Mouse (Mus musculus): ENCODE measurements at regions not wholly inside any gene's neighbourhood (a gene's known extent, or its start where the extent isn't known, plus 50 kb on each side); places are given as distances from the start of the nearest gene placed in this dataset.

DNA sequence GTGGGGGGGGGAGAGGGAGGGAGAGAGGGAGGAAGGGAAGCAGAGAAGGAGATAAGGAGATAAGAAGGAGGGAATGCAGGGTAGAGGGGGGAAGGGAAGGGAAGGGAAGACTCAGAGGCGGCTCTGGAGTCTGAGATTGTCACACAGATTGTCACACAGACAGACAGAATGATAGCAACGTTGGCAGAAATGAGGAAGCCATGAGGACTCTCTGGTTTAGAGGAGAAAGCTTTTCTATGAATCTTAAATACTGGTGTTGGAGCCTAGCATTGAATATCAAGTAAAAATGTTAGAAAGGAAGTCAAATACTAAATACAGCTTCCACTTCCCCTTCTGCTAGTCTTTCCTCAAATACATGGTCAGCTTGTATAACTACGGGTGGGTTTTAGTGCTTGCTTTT, 174.4 kb upstream of the Rbms1 start:
- H3K36me3 ChIP-seq (ENCODE audit: control insufficient read depth, insufficient read depth, low read length) = no peaks in the 10 kb centered on the region
- no peak overlapping the region for H3K27ac ChIP-seq (replicated peaks; ENCODE audit: low read depth, low read length)
- H3K9me3 ChIP-seq (ENCODE audit: control insufficient read depth, low read length) = no peaks in the 10 kb centered on the region
- H3K4me3 ChIP-seq (ENCODE audit: low read depth, low read length) = no peak overlapping the region
- no peak overlapping the region for H3K9ac ChIP-seq (ENCODE audit: low read depth, low read length)
- ATAC-seq (ENCODE audit: low read depth) = no peak
- no peak overlapping the region for H3K4me2 ChIP-seq (ENCODE audit: low read depth, low read length)
- peaks cover 16% of the 10 kb centered on the region for H3K4me1 ChIP-seq (ENCODE audit: control insufficient read depth, insufficient read depth, low read length)
- WGBS = 60% methylated on average over 3 of the region's 3 CpGs
- no peaks in the 10 kb centered on the region for H3K27me3 ChIP-seq (replicated peaks; ENCODE audit: control insufficient read depth, insufficient read depth, low read length)
- DNase-seq (ENCODE audit: low spot score) = no peak

DNA sequence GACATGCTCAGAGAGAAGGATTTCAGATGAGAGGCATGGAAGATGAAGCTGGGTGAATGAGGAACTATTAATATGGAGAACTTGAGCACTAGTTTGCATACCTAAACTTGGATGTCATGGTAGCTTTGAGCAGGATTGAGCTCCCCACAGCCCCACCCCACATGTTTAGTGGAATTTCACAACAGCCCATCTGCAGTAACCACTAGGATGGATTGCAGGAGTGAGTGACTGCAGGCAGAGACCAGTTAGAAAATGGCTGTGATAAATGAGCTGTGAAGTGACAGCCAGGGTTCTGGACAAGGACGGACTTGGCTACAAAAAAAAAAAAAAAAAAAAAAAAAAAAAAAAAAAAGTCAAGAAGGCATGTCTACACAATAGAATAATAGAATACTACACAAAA, 173.9 kb upstream of the Rbms1 start:
- Histone ChIP-seq H3K27ac (replicated peaks; ENCODE audit: low read depth, low read length) (no peak overlapping the region), H3K9ac (ENCODE audit: low read depth, low read length) (no peak overlapping the region), H3K9me3 (ENCODE audit: control insufficient read depth, low read length) (no peaks in the 10 kb centered on the region), H3K4me1 (ENCODE audit: control insufficient read depth, insufficient read depth, low read length) (peaks cover 16% of the 10 kb centered on the region), H3K4me3 (ENCODE audit: low read depth, low read length) (no peak overlapping the region), H3K4me2 (ENCODE audit: low read depth, low read length) (no peak overlapping the region), H3K36me3 (ENCODE audit: control insufficient read depth, insufficient read depth, low read length) (no peaks in the 10 kb centered on the region), H3K27me3 (replicated peaks; ENCODE audit: control insufficient read depth, insufficient read depth, low read length) (no peaks in the 10 kb centered on the region)
- ATAC-seq (ENCODE audit: low read depth) = no peak
- DNase-seq (ENCODE audit: low spot score) = no peak
- 30% methylated on average over 1 of the region's 1 CpGs for WGBS

DNA sequence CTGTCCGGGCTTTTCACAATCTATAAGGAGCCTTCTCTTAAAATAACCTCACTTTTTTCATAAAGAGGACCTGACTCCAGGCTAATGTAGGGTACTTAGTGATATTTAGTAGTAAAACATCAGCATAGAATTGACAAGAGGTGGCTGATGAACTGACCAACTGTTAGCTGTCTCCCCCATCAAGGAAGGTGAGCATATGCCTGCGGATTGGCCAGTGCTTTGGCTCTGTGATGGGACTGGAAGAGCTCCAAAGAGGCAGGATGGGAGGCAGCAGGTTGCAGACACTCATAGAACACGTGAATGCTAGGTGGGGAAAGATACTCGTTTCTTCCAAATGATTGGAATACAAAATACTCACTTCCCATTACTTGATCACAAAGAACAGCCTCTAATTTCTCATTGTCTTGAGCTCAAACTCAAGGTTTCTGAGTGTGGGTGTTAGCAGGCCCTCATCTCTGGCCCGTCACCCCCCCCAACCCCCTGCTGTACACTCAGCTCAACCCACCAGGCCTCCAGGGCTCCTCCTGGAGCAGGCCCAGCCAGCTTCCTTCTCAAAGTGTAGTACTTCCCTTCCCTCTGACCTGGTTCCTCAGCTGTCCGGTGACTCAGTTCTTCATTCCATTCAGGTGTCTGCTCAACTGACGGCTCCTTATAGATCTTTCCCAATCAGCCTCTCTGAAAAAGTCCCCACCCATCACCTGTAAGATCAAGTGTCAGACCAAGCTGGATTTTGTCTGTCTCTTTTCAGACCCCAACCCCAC, 160.2 kb upstream of the Rbms1 start:
- Histone ChIP-seq H3K27me3 (replicated peaks; ENCODE audit: control insufficient read depth, insufficient read depth, low read length) (no peaks in the 10 kb centered on the region), H3K9ac (ENCODE audit: low read depth, low read length) (no peak overlapping the region), H3K27ac (replicated peaks; ENCODE audit: low read depth, low read length) (no peak overlapping the region), H3K9me3 (ENCODE audit: control insufficient read depth, low read length) (no peaks in the 10 kb centered on the region), H3K4me2 (ENCODE audit: low read depth, low read length) (no peak overlapping the region), H3K4me1 (ENCODE audit: control insufficient read depth, insufficient read depth, low read length) (no peaks in the 10 kb centered on the region), H3K4me3 (ENCODE audit: low read depth, low read length) (no peak overlapping the region), H3K36me3 (ENCODE audit: control insufficient read depth, insufficient read depth, low read length) (no peaks in the 10 kb centered on the region)
- WGBS = 83% methylated on average over 7 of the region's 7 CpGs
- ATAC-seq (ENCODE audit: low read depth) = no peak
- DNase-seq (ENCODE audit: low spot score) = no peak

DNA sequence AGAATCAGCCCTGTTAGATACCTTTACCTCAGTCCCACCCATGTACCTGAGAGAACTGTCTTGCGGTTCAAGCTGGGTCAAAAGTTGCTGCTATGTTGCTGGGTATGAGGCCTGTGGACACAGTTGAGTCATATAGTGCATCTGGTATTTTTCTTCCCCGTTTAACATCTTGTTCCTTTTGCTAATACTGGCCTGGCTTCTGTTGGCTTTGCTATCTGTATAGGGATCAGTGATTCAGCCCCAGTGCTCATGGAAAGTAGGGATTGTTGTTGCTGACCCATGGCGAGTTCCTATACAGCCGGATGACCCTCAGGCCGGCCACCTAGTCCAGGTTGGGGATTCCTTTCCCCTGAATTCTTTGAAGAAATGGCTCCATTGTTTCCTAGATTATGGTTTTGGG, 158.3 kb upstream of the Rbms1 start:
- H3K27me3 ChIP-seq (replicated peaks; ENCODE audit: control insufficient read depth, insufficient read depth, low read length) = no peaks in the 10 kb centered on the region
- no peak overlapping the region for H3K27ac ChIP-seq (replicated peaks; ENCODE audit: low read depth, low read length)
- H3K9ac ChIP-seq (ENCODE audit: low read depth, low read length) = no peak overlapping the region
- DNase-seq (ENCODE audit: low spot score) (no peak), ATAC-seq (ENCODE audit: low read depth) (no peak)
- H3K9me3 ChIP-seq (ENCODE audit: control insufficient read depth, low read length) = no peaks in the 10 kb centered on the region
- no peaks in the 10 kb centered on the region for H3K4me1 ChIP-seq (ENCODE audit: control insufficient read depth, insufficient read depth, low read length)
- WGBS = 84% methylated on average over 5 of the region's 5 CpGs
- no peak overlapping the region for H3K4me2 ChIP-seq (ENCODE audit: low read depth, low read length)
- no peak overlapping the region for H3K4me3 ChIP-seq (ENCODE audit: low read depth, low read length)
- H3K36me3 ChIP-seq (ENCODE audit: control insufficient read depth, insufficient read depth, low read length) = no peaks in the 10 kb centered on the region

DNA sequence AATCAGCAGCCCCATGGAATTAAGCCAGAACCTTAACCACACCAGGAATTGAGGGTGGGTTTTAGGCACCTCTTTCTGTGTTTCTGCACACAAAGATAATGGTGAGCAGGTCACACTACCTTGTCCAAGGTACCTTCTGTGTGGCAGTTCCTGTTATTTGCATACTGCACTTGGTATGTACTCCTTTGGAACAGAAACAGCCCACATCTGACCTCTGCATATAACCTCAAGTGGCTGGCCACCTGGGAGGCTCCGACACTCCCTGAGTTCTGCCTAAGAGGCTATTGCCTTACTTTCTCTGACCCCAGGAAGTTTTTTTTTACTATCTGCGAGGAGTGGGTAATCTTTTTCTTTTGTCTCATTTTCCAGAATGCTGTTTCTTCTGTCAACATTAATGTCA, 151.6 kb upstream of the Rbms1 start:
- Histone ChIP-seq H3K36me3 (ENCODE audit: control insufficient read depth, insufficient read depth, low read length) (no peaks in the 10 kb centered on the region), H3K4me1 (ENCODE audit: control insufficient read depth, insufficient read depth, low read length) (no peaks in the 10 kb centered on the region), H3K27me3 (replicated peaks; ENCODE audit: control insufficient read depth, insufficient read depth, low read length) (no peaks in the 10 kb centered on the region), H3K9me3 (ENCODE audit: control insufficient read depth, low read length) (no peaks in the 10 kb centered on the region), H3K4me3 (ENCODE audit: low read depth, low read length) (no peak overlapping the region), H3K27ac (replicated peaks; ENCODE audit: low read depth, low read length) (no peak overlapping the region), H3K9ac (ENCODE audit: low read depth, low read length) (no peak overlapping the region), H3K4me2 (ENCODE audit: low read depth, low read length) (no peak overlapping the region)
- WGBS = 44% methylated on average over 2 of the region's 2 CpGs
- ATAC-seq (ENCODE audit: low read depth) (no peak), DNase-seq (ENCODE audit: low spot score) (no peak)

DNA sequence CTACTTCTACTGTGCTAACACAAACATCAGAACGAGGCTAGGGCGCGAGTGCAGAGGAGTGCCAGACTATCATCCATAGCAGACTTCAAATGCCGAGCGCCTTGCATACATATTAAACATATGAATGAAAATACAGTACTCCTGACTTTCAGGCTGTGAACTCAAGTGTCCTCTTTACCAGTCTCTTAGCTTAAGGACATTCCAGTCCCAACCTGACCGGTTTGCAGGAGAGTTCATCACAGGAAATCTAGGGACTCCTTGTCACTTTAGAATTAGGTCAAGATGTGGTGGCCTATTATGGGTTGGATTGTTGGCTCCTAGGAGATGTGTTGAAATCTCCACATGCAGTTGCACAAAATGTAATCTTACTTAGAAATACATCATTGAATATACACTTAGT, 150.9 kb upstream of the Rbms1 start:
- DNase-seq (ENCODE audit: low spot score) (no peak), ATAC-seq (ENCODE audit: low read depth) (no peak)
- Histone ChIP-seq H3K4me2 (ENCODE audit: low read depth, low read length) (no peak overlapping the region), H3K9ac (ENCODE audit: low read depth, low read length) (no peak overlapping the region), H3K4me1 (ENCODE audit: control insufficient read depth, insufficient read depth, low read length) (no peaks in the 10 kb centered on the region), H3K9me3 (ENCODE audit: control insufficient read depth, low read length) (no peaks in the 10 kb centered on the region), H3K27me3 (replicated peaks; ENCODE audit: control insufficient read depth, insufficient read depth, low read length) (no peaks in the 10 kb centered on the region), H3K36me3 (ENCODE audit: control insufficient read depth, insufficient read depth, low read length) (no peaks in the 10 kb centered on the region), H3K4me3 (ENCODE audit: low read depth, low read length) (no peak overlapping the region), H3K27ac (replicated peaks; ENCODE audit: low read depth, low read length) (no peak overlapping the region)
- WGBS = 84% methylated on average over 6 of the region's 6 CpGs

DNA sequence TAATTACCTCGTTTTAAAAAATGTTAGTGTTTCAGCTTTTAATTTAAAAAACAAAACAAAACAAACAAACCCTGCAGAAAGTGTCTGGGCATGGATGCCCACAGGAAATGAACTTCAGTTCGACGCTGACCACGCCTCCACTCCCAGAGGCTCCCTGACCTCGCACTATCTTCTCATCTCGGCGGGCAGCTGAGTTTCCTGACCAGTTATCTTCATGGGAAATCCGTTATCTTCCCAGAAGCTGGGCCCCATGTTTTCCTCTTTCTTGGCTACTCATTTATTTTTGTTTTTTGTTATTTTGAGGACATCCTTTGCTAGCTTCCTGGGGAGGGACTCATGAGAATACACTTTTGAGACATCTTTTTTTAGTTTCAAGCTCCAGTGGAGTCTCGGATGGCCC, 147.6 kb upstream of the Rbms1 start:
- H3K9me3 ChIP-seq (ENCODE audit: control insufficient read depth, low read length) = no peaks in the 10 kb centered on the region
- H3K27ac ChIP-seq (replicated peaks; ENCODE audit: low read depth, low read length) = no peak overlapping the region
- H3K4me3 ChIP-seq (ENCODE audit: low read depth, low read length) = no peak overlapping the region
- ATAC-seq (ENCODE audit: low read depth) = no peak
- no peak overlapping the region for H3K4me2 ChIP-seq (ENCODE audit: low read depth, low read length)
- H3K9ac ChIP-seq (ENCODE audit: low read depth, low read length) = no peak overlapping the region
- no peaks in the 10 kb centered on the region for H3K4me1 ChIP-seq (ENCODE audit: control insufficient read depth, insufficient read depth, low read length)
- no peak for DNase-seq (ENCODE audit: low spot score)
- 49% methylated on average over 9 of the region's 9 CpGs for WGBS
- no peaks in the 10 kb centered on the region for H3K36me3 ChIP-seq (ENCODE audit: control insufficient read depth, insufficient read depth, low read length)
- H3K27me3 ChIP-seq (replicated peaks; ENCODE audit: control insufficient read depth, insufficient read depth, low read length) = no peaks in the 10 kb centered on the region

DNA sequence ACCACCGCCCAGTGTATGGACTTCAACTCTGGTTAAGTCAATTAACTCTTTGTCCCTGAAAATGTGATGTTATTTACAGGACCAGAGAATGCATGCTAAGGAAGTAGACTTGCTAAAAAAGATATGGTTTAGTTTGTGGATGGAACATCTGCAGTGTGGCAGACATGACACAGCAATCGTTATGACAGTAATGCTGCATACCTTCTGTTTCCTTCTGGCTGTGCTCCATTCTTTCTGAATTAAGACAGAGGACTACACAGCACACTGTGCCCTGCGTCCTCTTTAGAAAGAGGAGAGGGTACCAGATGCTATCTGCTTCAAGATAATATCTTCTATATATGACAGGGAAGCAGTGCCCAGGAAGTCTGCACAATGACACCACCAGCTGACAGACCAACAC, 146.6 kb upstream of the Rbms1 start:
- DNase-seq (ENCODE audit: low spot score) (no peak), ATAC-seq (ENCODE audit: low read depth) (no peak)
- H3K9me3 ChIP-seq (ENCODE audit: control insufficient read depth, low read length) = no peaks in the 10 kb centered on the region
- no peaks in the 10 kb centered on the region for H3K4me1 ChIP-seq (ENCODE audit: control insufficient read depth, insufficient read depth, low read length)
- H3K4me3 ChIP-seq (ENCODE audit: low read depth, low read length) = no peak overlapping the region
- no peak overlapping the region for H3K9ac ChIP-seq (ENCODE audit: low read depth, low read length)
- 59% methylated on average over 3 of the region's 3 CpGs for WGBS
- no peaks in the 10 kb centered on the region for H3K36me3 ChIP-seq (ENCODE audit: control insufficient read depth, insufficient read depth, low read length)
- H3K27me3 ChIP-seq (replicated peaks; ENCODE audit: control insufficient read depth, insufficient read depth, low read length) = no peaks in the 10 kb centered on the region
- H3K4me2 ChIP-seq (ENCODE audit: low read depth, low read length) = no peak overlapping the region
- no peak overlapping the region for H3K27ac ChIP-seq (replicated peaks; ENCODE audit: low read depth, low read length)

DNA sequence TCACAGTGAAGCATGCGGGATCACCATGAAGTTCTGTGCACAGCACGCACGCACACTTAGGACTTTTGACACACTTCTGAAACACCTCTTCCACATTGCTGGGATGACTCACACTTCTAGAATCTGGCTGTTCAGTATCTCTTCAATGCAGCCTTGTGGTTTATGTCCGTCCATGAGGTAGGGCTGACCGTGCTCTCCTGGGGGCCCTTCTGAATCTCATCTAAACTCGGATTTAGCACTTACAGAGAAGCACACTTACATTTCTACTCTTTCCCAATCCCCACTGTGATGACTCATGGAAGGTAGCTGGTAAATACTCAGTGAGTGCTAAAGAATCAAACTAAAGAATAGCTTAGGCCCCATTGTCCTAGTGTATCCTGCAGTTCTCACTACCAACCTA, 142.2 kb upstream of the Rbms1 start:
- ATAC-seq (ENCODE audit: low read depth) (no peak), DNase-seq (ENCODE audit: low spot score) (no peak)
- no peaks in the 10 kb centered on the region for H3K9me3 ChIP-seq (ENCODE audit: control insufficient read depth, low read length)
- no peak overlapping the region for H3K9ac ChIP-seq (ENCODE audit: low read depth, low read length)
- H3K4me1 ChIP-seq (ENCODE audit: control insufficient read depth, insufficient read depth, low read length) = no peaks in the 10 kb centered on the region
- no peaks in the 10 kb centered on the region for H3K36me3 ChIP-seq (ENCODE audit: control insufficient read depth, insufficient read depth, low read length)
- no peak overlapping the region for H3K27ac ChIP-seq (replicated peaks; ENCODE audit: low read depth, low read length)
- H3K27me3 ChIP-seq (replicated peaks; ENCODE audit: control insufficient read depth, insufficient read depth, low read length) = no peaks in the 10 kb centered on the region
- 84% methylated on average over 6 of the region's 6 CpGs for WGBS
- no peak overlapping the region for H3K4me2 ChIP-seq (ENCODE audit: low read depth, low read length)
- no peak overlapping the region for H3K4me3 ChIP-seq (ENCODE audit: low read depth, low read length)

Data from embryonic facial prominence, embryonic 14.5 days (tissue).